Mouse (Mus musculus) limb, embryonic 15.5 days (tissue): ENCODE results near the gene Supt6. TPM values are rescaled to one million over a fixed set of nuclear protein-coding genes. Genes with fewer than 3 reads are reported as not detected.

Experiments
- ATAC-seq: fragments of 200-750 bp; cut with Nextera tagmentation; 2 replicates; pipeline ENCODE4 v1.8.0; 2017; ENCODE audit warnings: low read depth, moderate TSS enrichment; ENCODE audit not compliant: insufficient number of reproducible peaks, low FRiP score, low TSS enrichment
- H3K27ac ChIP-seq: fragments of 300-500 bp; sonication (generic); 2 replicates; pipeline ENCODE4 v1.5.1; 2015; ENCODE audit warnings: moderate library complexity, mild to moderate bottlenecking, inconsistent platforms
- H3K27me3 ChIP-seq: fragments of 300-500 bp; sonication (generic); 2 replicates; pipeline ENCODE4 v1.6.1; 2015; ENCODE audit warnings: inconsistent platforms
- H3K36me3 ChIP-seq: fragments of 300-500 bp; sonication (generic); 2 replicates; pipeline ENCODE4 v1.6.1; 2015; ENCODE audit warnings: inconsistent platforms
- H3K4me1 ChIP-seq: fragments of 300-500 bp; sonication (generic); 2 replicates; pipeline ENCODE4 v1.6.1; 2015; ENCODE audit warnings: inconsistent platforms
- H3K4me2 ChIP-seq: fragments of 300-500 bp; sonication (generic); 2 replicates; pipeline ENCODE4 v1.6.1; 2015; ENCODE audit warnings: mild to moderate bottlenecking, inconsistent platforms
- H3K4me3 ChIP-seq: fragments of 300-500 bp; sonication (generic); 2 replicates; pipeline ENCODE4 v1.5.1; 2015; ENCODE audit warnings: mild to moderate bottlenecking, inconsistent platforms
- H3K9ac ChIP-seq: fragments of 300-500 bp; sonication (generic); 2 replicates; pipeline ENCODE4 v1.6.1; 2015; ENCODE audit warnings: inconsistent platforms
- H3K9me3 ChIP-seq: fragments of 300-500 bp; sonication (generic); 2 replicates; pipeline ENCODE4 v1.6.1; 2016; ENCODE audit warnings: inconsistent platforms
- WGBS: fragments of 180-500 bp; shearing (Covaris S2); methylation state at CpG from one replicate; pipeline ENCODE4 v1.1.7; 2015; 5-methylcytosine and 5-hydroxymethylcytosine counted together
- polyA plus RNA-seq: library from polyadenylated mRNA; unstranded; fragments of >200 nt; fragmentation: Nextera tagmentation; extraction: Ambion mirVana; gene quantifications from 2 replicates; pipeline ENCODE4 v1.2.1, GENCODE M21; 2015

Supt6 gene
- polyA plus RNA-seq, 1 experiment from 2014 or later, result 28.2 TPM

- H3K9me3 ChIP-seq, result no peaks in the 10 kb centered on the region
- peak overlapping the region; percentile 83 for H3K4me2 ChIP-seq
- WGBS, result under 1% methylated on average over 29 of the region's 29 CpGs
- peak overlapping the region; percentile 73 for H3K4me3 ChIP-seq
- peaks cover 28% of the 10 kb centered on the region for H3K36me3 ChIP-seq
- peak; percentile 0; the same call in 1 of the 2 replicates for ATAC-seq
- peak overlapping the region; percentile 57 for H3K9ac ChIP-seq
- H3K27me3 ChIP-seq, result no peaks in the 10 kb centered on the region
- H3K27ac ChIP-seq, result peak overlapping the region; percentile 97
- peaks cover 46% of the 10 kb centered on the region for H3K4me1 ChIP-seq
Measured at GRCm38 (mm10) chr11:78178859-78179437, 66.8 kb downstream of the Supt6 start.

DNA sequence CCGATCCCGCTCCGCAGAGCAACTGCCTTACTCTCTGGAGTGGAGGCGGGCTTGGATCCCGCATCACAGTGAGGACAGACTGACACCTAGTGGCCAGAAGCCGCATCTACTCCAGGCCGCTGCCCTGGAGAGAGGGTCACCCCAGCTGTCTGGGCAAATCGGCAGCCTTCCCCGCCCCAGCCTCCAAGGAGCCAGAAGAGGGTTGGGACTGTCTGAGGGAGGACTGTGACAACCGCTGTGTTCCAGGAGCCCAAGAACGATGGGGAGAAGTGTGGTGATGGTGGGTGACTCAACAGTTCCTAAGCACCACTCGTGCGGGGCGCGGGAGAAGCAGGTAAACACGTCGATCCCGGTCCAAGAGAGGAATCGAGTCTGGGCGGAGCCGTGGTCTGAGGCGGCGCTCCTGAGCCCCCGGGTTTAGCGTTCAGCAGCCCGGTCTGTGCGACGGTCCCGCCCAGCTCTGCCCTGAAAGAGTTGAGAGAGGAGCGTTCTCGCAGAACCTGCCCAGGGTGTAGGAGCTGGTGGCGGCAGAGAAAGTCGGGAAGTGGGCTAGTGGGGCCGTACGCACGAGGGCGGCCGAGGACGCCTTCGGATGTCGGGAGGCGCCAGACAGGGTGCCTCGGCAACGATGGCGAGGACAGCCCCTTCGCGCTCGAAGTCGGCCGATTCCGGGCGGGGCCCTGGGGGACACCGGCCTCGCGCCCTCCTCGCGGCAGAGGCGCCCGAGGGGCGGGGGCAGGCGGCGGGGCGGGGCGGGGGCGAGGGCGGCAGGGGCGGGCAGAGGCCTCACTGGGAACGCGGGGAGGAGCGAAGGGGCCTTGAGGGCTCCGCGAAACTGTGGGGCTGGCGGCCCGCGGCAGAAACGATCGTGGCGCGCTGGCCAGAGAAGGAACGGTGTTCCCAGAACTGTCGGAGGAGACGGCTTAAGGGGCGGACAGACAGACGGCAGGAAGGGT, 67.6 kb downstream of the Supt6 start:
- ATAC-seq, result peak; percentile 83
- WGBS, result under 1% methylated on average over 84 of the region's 84 CpGs
- Histone ChIP-seq H3K9ac (peak overlapping the region; percentile 57), H3K4me1 (peaks cover 44% of the 10 kb centered on the region), H3K27me3 (no peaks in the 10 kb centered on the region), H3K4me3 (peak overlapping the region; percentile 73), H3K4me2 (peak overlapping the region; percentile 83), H3K9me3 (no peaks in the 10 kb centered on the region), H3K27ac (peak overlapping the region; percentile 97), H3K36me3 (peaks cover 28% of the 10 kb centered on the region)

GRCm38 (mm10) chr11:78177437-78177836, 68.3 kb downstream of the Supt6 start:
- no peak for ATAC-seq
- Histone ChIP-seq H3K4me2 (peak overlapping the region; percentile 83), H3K27ac (peak overlapping the region; percentile 97), H3K27me3 (no peaks in the 10 kb centered on the region), H3K9ac (peak overlapping the region; percentile 33; the same call in 1 of the 2 replicates), H3K4me3 (peak overlapping the region; percentile 73), H3K4me1 (peaks cover 44% of the 10 kb centered on the region), H3K36me3 (peaks cover 32% of the 10 kb centered on the region), H3K9me3 (no peaks in the 10 kb centered on the region)
- WGBS, result under 1% methylated on average over 10 of the region's 10 CpGs

DNA sequence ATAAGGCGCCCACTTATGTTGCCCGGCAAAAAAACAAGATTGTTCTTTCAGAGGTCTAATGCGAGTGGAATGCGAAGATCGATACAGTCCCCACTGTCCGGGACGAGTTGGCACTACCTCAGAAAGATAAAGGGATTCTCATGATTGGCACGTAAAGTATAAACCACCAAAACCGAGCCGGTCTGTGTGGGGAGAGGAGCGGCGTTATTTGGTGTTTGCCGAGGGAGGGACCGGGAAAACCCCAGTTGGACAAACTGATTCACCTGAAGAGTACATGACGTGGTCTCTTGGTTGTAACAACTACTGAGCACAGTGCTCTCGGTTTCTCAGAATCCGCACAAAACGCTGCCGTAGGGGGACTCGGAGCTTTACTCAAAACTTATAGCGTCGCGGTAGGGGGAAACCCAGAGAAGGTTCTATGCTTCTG, 68.9 kb downstream of the Supt6 start:
- under 1% methylated on average over 23 of the region's 23 CpGs for WGBS
- H3K4me2 ChIP-seq, result peak overlapping the region; percentile 83

GRCm38 (mm10) chr11:78176402-78176862, 69.4 kb downstream of the Supt6 start, which contains the start of the genes Nek8 and Tlcd1:
Gene Nek8, minus strand, starts transcription at chr11:78176675.
Gene Tlcd1, plus strand, starts transcription at chr11:78176711.
- WGBS, result under 1% methylated on average over 32 of the region's 32 CpGs
- Histone ChIP-seq H3K4me1 (peaks cover 36% of the 10 kb centered on the region), H3K27me3 (no peaks in the 10 kb centered on the region)

More for the DNA sequence above, 68.9 kb downstream of the Supt6 start:
- H3K4me1 ChIP-seq, result peaks cover 39% of the 10 kb centered on the region
- peak overlapping the region; percentile 97 for H3K27ac ChIP-seq
- H3K36me3 ChIP-seq, result peaks cover 34% of the 10 kb centered on the region
- H3K9me3 ChIP-seq, result no peaks in the 10 kb centered on the region
- H3K27me3 ChIP-seq, result no peaks in the 10 kb centered on the region
- H3K9ac ChIP-seq, result peak overlapping the region; percentile 33; the same call in 1 of the 2 replicates
- H3K4me3 ChIP-seq, result peak overlapping the region; percentile 73
- ATAC-seq, result no peak

DNA sequence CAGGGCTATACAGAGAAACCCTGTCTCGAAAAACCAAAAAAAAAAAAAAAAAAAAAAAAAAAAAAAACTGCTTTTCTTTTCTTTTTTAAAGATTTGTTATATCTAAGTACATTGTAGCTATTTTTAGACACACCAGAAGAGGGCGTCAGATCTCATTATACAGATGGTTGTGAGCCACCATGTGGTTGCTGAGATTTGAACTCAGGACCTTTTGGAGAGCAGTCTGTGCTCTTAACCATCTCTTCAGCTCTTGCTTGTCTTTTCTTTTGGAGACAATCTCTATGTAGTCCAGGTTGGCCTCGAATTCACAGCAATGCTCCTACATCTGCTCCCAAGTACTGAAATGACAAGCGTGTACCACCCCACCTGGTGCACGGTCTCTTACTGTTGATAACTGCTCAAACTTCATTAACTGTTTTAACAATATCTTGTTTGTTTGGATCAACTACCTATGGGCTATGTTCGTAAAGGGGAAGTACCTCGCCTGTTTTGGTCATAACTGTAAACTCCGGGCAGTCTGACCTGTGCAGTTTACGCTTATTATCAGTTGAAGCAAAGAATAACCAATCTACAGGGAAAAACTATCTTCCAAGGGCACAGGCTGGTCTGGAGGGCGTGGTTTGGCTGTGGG, 69.9 kb downstream of the Supt6 start:
- H3K4me1 ChIP-seq, result peaks cover 33% of the 10 kb centered on the region
- no peaks in the 10 kb centered on the region for H3K9me3 ChIP-seq
- WGBS, result 4% methylated on average over 9 of the region's 10 CpGs
- no peaks in the 10 kb centered on the region for H3K27me3 ChIP-seq
- peaks cover 24% of the 10 kb centered on the region for H3K36me3 ChIP-seq
- peak overlapping the region; percentile 33; the same call in 1 of the 2 replicates for H3K9ac ChIP-seq
- H3K4me3 ChIP-seq, result peak overlapping the region; percentile 73
- ATAC-seq, result no peak
- peak overlapping the region; percentile 83 for H3K4me2 ChIP-seq
- H3K27ac ChIP-seq, result peak overlapping the region; percentile 97

More at GRCm38 (mm10) chr11:78176402-78176862, 69.4 kb downstream of the Supt6 start, which contains the start of the genes Nek8 and Tlcd1:
- peak within 1 kb of the TSS; percentile 97 for H3K27ac ChIP-seq
- ATAC-seq, result peak; percentile 66
- H3K9ac ChIP-seq, result peak within 1 kb of the TSS; percentile 33; the same call in 1 of the 2 replicates
- H3K36me3 ChIP-seq, result peaks cover 29% of the 10 kb centered on the region
- peak within 1 kb of the TSS; percentile 73 for H3K4me3 ChIP-seq
- H3K9me3 ChIP-seq, result no peaks in the 10 kb centered on the region
- H3K4me2 ChIP-seq, result peak within 1 kb of the TSS; percentile 83

DNA sequence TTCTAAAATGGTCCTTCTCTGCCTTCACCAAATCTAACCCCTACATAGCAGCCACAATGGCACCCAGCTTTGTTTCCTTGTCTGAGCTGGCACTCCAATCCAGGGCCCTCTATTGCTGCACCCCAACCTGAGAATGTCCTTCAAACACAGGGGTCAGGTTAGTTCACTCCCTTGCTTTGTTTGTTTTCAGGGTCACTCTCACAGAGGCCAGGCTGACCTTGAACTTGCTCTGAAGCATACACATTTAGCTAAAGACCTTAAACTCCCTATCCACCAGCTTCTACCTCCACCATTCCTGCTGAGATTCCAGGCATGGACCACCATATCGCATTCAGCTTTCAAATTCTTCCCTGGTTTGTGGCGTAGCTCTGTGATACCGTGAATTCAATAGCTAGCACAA, 71.3 kb downstream of the Supt6 start:
- no peak overlapping the region for H3K4me2 ChIP-seq
- H3K36me3 ChIP-seq, result peaks cover 17% of the 10 kb centered on the region
- H3K27me3 ChIP-seq, result no peaks in the 10 kb centered on the region
- H3K4me1 ChIP-seq, result peaks cover 21% of the 10 kb centered on the region
- no peak overlapping the region for H3K4me3 ChIP-seq
- no peaks in the 10 kb centered on the region for H3K9me3 ChIP-seq
- WGBS, result 76% methylated on average over 3 of the region's 3 CpGs
- no peak overlapping the region for H3K27ac ChIP-seq
- ATAC-seq, result no peak
- H3K9ac ChIP-seq, result no peak overlapping the region

GRCm38 (mm10) chr11:78172748-78173383, 72.9 kb downstream of the Supt6 start:
- Histone ChIP-seq H3K4me2 (no peak overlapping the region), H3K27me3 (no peaks in the 10 kb centered on the region), H3K4me3 (no peak overlapping the region), H3K36me3 (peaks cover 15% of the 10 kb centered on the region), H3K27ac (no peak overlapping the region), H3K9ac (no peak overlapping the region), H3K4me1 (peaks cover 18% of the 10 kb centered on the region), H3K9me3 (no peaks in the 10 kb centered on the region)
- WGBS, result 84% methylated on average over 19 of the region's 19 CpGs
- ATAC-seq, result no peak

GRCm38 (mm10) chr11:78172034-78172747, 73.6 kb downstream of the Supt6 start:
- WGBS, result 80% methylated on average over 16 of the region's 16 CpGs
- H3K4me2 ChIP-seq, result no peak overlapping the region
- 0 out of 2 replicates have a peak overlapping the region, but pooled peaks have one; percentile 10 for H3K9ac ChIP-seq
- no peak overlapping the region for H3K27ac ChIP-seq
- ATAC-seq, result no peak
- H3K9me3 ChIP-seq, result no peaks in the 10 kb centered on the region
- no peaks in the 10 kb centered on the region for H3K27me3 ChIP-seq
- H3K36me3 ChIP-seq, result peaks cover 15% of the 10 kb centered on the region
- no peak overlapping the region for H3K4me3 ChIP-seq
- H3K4me1 ChIP-seq, result peaks cover 13% of the 10 kb centered on the region

GRCm38 (mm10) chr11:78171328-78171727, 74.5 kb downstream of the Supt6 start:
- no peak overlapping the region for H3K27ac ChIP-seq
- no peak overlapping the region for H3K4me3 ChIP-seq
- H3K27me3 ChIP-seq, result no peaks in the 10 kb centered on the region
- peaks cover 15% of the 10 kb centered on the region for H3K36me3 ChIP-seq
- peaks cover 15% of the 10 kb centered on the region for H3K4me1 ChIP-seq
- 78% methylated on average over 4 of the region's 4 CpGs for whole genome bisulfite sequencing
- ATAC-seq, result no peak
- H3K9ac ChIP-seq, result no peak overlapping the region
- H3K4me2 ChIP-seq, result no peak overlapping the region
- no peaks in the 10 kb centered on the region for H3K9me3 ChIP-seq
